Mouse (Mus musculus): ENCODE measurements at regions not wholly inside any gene's neighbourhood (a gene's known extent, or its start where the extent isn't known, plus 50 kb on each side); places are given as distances from the start of the nearest gene placed in this dataset.

- no peak for TF ChIP-seq CTCF (IDR thresholded peaks at IDR 0.05; ENCODE audit: low read depth)
- no peak for TF ChIP-seq EP300 (IDR thresholded peaks at IDR 0.05; ENCODE audit: low read depth)
Observed at GRCm38 (mm10) chr16:23832393-23833041, 58.2 kb downstream of the Sst start.
